8 mouse cellular contexts compared by ENCODE assay signal in genomic region chr19:59454196-59454595, GRCm38 (mm10). TPM values are rescaled to one million over a fixed set of nuclear protein-coding genes. Genes with fewer than 3 reads are reported as not detected.
DNase-seq lines count a peak whose midpoint lies in the region; ATAC-seq and TF ChIP-seq lines count a peak whose summit lies in the region.

No protein-coding gene starts in this region.

- peak; percentile 88 for TF ChIP-seq RAD21 in CH12.LX (IDR thresholded peaks at IDR 0.05; ENCODE audit: low read depth, low read length)

- H3K4me1 ChIP-seq in CH12.LX (ENCODE audit: control insufficient read depth in 1 of 2, insufficient read depth in 2 of 2) = no peaks in the 10 kb centered on the region
- peaks cover 3% of the 10 kb centered on the region for H3K4me1 ChIP-seq in embryonic facial prominence, embryonic 11.5 days (ENCODE audit: control insufficient read depth, insufficient read depth, low read length)

- H3K9me3 ChIP-seq in CH12.LX (replicated peaks; ENCODE audit: low read length) = peaks cover 16% of the 10 kb centered on the region
- no peaks in the 10 kb centered on the region for H3K9me3 ChIP-seq in embryonic facial prominence, embryonic 11.5 days (replicated peaks; ENCODE audit: control insufficient read depth, low read length)

- peak; percentile 26 for DNase-seq in CH12.LX (ENCODE audit: extremely low read depth)
- peak; percentile 78 for DNase-seq in adrenal gland, adult 2 months
- DNase-seq in embryonic facial prominence, embryonic 11.5 days (ENCODE audit: low spot score) = peak; percentile 91
- peak; percentile 80 to 86 for DNase-seq in heart, postnatal 10 days
- DNase-seq in kidney, postnatal 36 days = peak; percentile 79 to 94
- peak; percentile 71 to 81 for DNase-seq in lung, postnatal 4 days
- DNase-seq in right cerebral cortex, postnatal 4 days = peak; percentile 89

- no peak overlapping the region for H3K4me2 ChIP-seq in CH12.LX (ENCODE audit: insufficient read depth, low read depth, poor library complexity, severe bottlenecking)
- no peak overlapping the region for H3K4me2 ChIP-seq in embryonic facial prominence, embryonic 11.5 days (ENCODE audit: low read depth, low read length)

- no peaks in the 10 kb centered on the region for H3K79me2 ChIP-seq in CH12.LX (replicated peaks; ENCODE audit: control insufficient read depth, extremely low read depth, insufficient read depth, poor library complexity, severe bottlenecking)

- TF ChIP-seq POLR2A in CH12.LX (IDR thresholded peaks at IDR 0.05; ENCODE audit: low read depth, low read length) = no peak

- no peak overlapping the region for H3K27ac ChIP-seq in CH12.LX (ENCODE audit: insufficient read depth, low read depth)
- no peak overlapping the region for H3K27ac ChIP-seq in embryonic facial prominence, embryonic 11.5 days (replicated peaks; ENCODE audit: low read depth, low read length)

- no peaks in the 10 kb centered on the region for H3K27me3 ChIP-seq in CH12.LX (replicated peaks)
- peaks cover 76% of the 10 kb centered on the region for H3K27me3 ChIP-seq in embryonic facial prominence, embryonic 11.5 days (ENCODE audit: control insufficient read depth, insufficient read depth, low read length)

- in situ Hi-C loops in CH12.LX (cut with MboI; ENCODE audit: low pct_ligation_motif_present, low pct_unique_long_range_greater_than_20kb, low sequenced_read_pairs) = no loop called here

- TF ChIP-seq EP300 in CH12.LX (IDR thresholded peaks at IDR 0.05; ENCODE audit: low read length) = no peak

- no peak overlapping the region for H3K4me3 ChIP-seq in CH12.LX (replicated peaks in 1 of 3; ENCODE audit: low read depth in 2 of 3, low read length in 2 of 3, poor library complexity in 1 of 3)
- H3K4me3 ChIP-seq in embryonic facial prominence, embryonic 11.5 days (ENCODE audit: low read depth, low read length) = no peak overlapping the region

- H3K36me3 ChIP-seq in CH12.LX (replicated peaks in 1 of 2; ENCODE audit: control insufficient read depth in 1 of 2, insufficient read depth in 1 of 2, low read length in 1 of 2) = no peaks in the 10 kb centered on the region
- H3K36me3 ChIP-seq in embryonic facial prominence, embryonic 11.5 days (replicated peaks; ENCODE audit: control insufficient read depth, insufficient read depth, low read depth, low read length) = no peaks in the 10 kb centered on the region

- under 1% methylated on average over 18 of the region's 18 CpGs for WGBS in embryonic facial prominence, embryonic 11.5 days

- H3K9ac ChIP-seq in CH12.LX (ENCODE audit: insufficient read depth, low read depth) = no peak overlapping the region
- H3K9ac ChIP-seq in embryonic facial prominence, embryonic 11.5 days (replicated peaks; ENCODE audit: low read length) = no peak overlapping the region

- dilution Hi-C loops in CH12.LX (cut with MboI; ENCODE audit: extremely low pct_ligation_motif_present, extremely low pct_unique_long_range_greater_than_20kb, low sequenced_read_pairs) = no loop called here

- intact Hi-C loops in heart, postnatal 10 days (cut with DNase I) = loop anchor here (1.0 to 10.0 kb wide), 6 partner anchors 288 to 963 kb away; partner anchors contain the start of genes Fam204a and Rab11fip2

- ATAC-seq in embryonic facial prominence, embryonic 11.5 days (replicated peaks; ENCODE audit: insufficient number of reproducible peaks, low FRiP score, low TSS enrichment, low read depth) = peak; percentile 58; the same call in 1 of the 2 replicates
- no peak for ATAC-seq in inflammation-experienced regulatory T-cells, adult 6 months

- TF ChIP-seq CTCF in CH12.LX (conservative IDR thresholded peaks at IDR 0.05 in 1 of 2, IDR thresholded peaks at IDR 0.05 in 1 of 2; ENCODE audit: low read depth in 2 of 2, low read length in 2 of 2) = peak; percentile 18 to 88; a peak in 2 of 4 replicates

TF ChIP-seq in CH12.LX, 34 proteins besides CTCF, POLR2A, EP300 and RAD21:
- TF ChIP-seq SMC3 (IDR thresholded peaks at IDR 0.05; ENCODE audit: low read depth, low read length) (peak; percentile 77), CHD1 (IDR thresholded peaks at IDR 0.05; ENCODE audit: low read depth, low read length) (no peak)

RNA-seq across cellular contexts. Expression of gene Emx2, which starts 4.0 kb away (rescaled TPM):
- not detected in 2 replicates for total RNA-seq in CH12.LX (2012; rRNA removed)
- total RNA-seq in CH12.LX (2014; rRNA removed) = not detected in 2 replicates
- polyA plus RNA-seq in CH12.LX (2012; ENCODE audit: insufficient read length, low read depth) = not detected in 2 replicates
- total RNA-seq in adrenal gland, adult 2 months (2021) = under 1 TPM in 1 of 2 experiments, not detected in 1; 0.55 TPM
- polyA plus RNA-seq in adrenal gland, adult 2 months (2012; rRNA removed) = 0.18 and 0.24 TPM in 2 replicates
- 10.6 and 12.8 TPM in 2 replicates for polyA plus RNA-seq in embryonic facial prominence, embryonic 11.5 days (2014; fragmentation: Nextera tagmentation; extraction: Ambion mirVana)
- total RNA-seq in heart, postnatal 10 days (2021) = not detected
- not detected for polyA plus RNA-seq in inflammation-experienced regulatory T-cells, adult 6 months (2017; shearing (Covaris generic))

Comparison
In these comparisons a context has a peak if more than half of its experiments do, and no peak if none do; other contexts are left out.
1. DNase-seq: peak in every context shown above with its lines; median percentile 91 in embryonic facial prominence, embryonic 11.5 days; 89 in right cerebral cortex, postnatal 4 days; 86 in kidney, postnatal 36 days; 83 in heart, postnatal 10 days; 78 in adrenal gland, adult 2 months; 76 in lung, postnatal 4 days; 26 in CH12.LX.